Mouse (Mus musculus): Measurements from ENCODE around the gene Ncr1. TPM values are rescaled to one million over a fixed set of nuclear protein-coding genes. Genes with fewer than 3 reads are reported as not detected.

Gene Ncr1
- total RNA-seq (2023) = not detected

GRCm38 (mm10) chr7:4337509-4337908 lies at the start of gene Ncr1:
TSS of gene Ncr1 (plus strand) at chr7:4337724.

Other genes with a start within 250 kb of the Ncr1 start
- gene Ttyh1, start 218.3 kb upstream of the Ncr1 start, total RNA-seq (2023) = not detected
- gene Leng8, start 200.7 kb upstream of the Ncr1 start, total RNA-seq (2023) = 100 to 1,000 TPM; 344 to 351 TPM
- gene Leng9, start 187.3 kb upstream of the Ncr1 start, total RNA-seq (2023) = 10 to 100 TPM; 22.2 to 26.5 TPM
- not detected for gene Cdc42ep5, start 172.9 kb upstream of the Ncr1 start, total RNA-seq (2023)
- gene Lilra5, start 100.0 kb upstream of the Ncr1 start, total RNA-seq (2023) = 10 to 100 TPM; 25.6 to 26.7 TPM
- gene Gp6, start 60.0 kb downstream of the Ncr1 start, total RNA-seq (2023) = under 1 TPM in 1 of 2 experiments, not detected in 1; 0.09 TPM
- 1 to 10 TPM; 5.4 to 7.3 TPM for gene Rdh13, start 107.9 kb downstream of the Ncr1 start, total RNA-seq (2023)
- gene Eps8l1, start 123.0 kb downstream of the Ncr1 start, total RNA-seq (2023) = 1 to 10 TPM; 7.9 to 9.9 TPM
- 100 to 1,000 TPM; 351 to 356 TPM for gene Ppp1r12c, start 164.0 kb downstream of the Ncr1 start, total RNA-seq (2023)
- gene Tnnt1, start 178.7 kb downstream of the Ncr1 start, total RNA-seq (2023) = not detected
- 1 to 10 TPM; 3.3 to 4.2 TPM for gene Tnni3, start 186.5 kb downstream of the Ncr1 start, total RNA-seq (2023)
- 1 to 10 TPM; 3.7 to 4.3 TPM for gene Dnaaf3, start 194.7 kb downstream of the Ncr1 start, total RNA-seq (2023)
- 1 to 10 TPM in 1 of 2 experiments, not detected in 1; 1.2 TPM for gene Syt5, start 209.8 kb downstream of the Ncr1 start, total RNA-seq (2023)

Measured in monocyte, adult 59 days (primary cell).